Mouse (Mus musculus) olfactory bulb, adult 2 months (tissue): ENCODE data around the gene Ptprb. TPM values are rescaled to one million over a fixed set of nuclear protein-coding genes. Genes with fewer than 3 reads are reported as not detected.
A peak's percentile ranks its signal among the peaks of the same experiment; 100 is the strongest.

Experiments
- H3K27ac ChIP-seq: fragments of 200-500 bp; 2 replicates; pipeline ENCODE4 v1.5.1; 2012; ENCODE audit warnings: low read depth, low read length; ENCODE audit not compliant: insufficient read depth
- H3K4me1 ChIP-seq: fragments of 200-500 bp; 2 replicates; pipeline ENCODE4 v1.6.1; 2012; ENCODE audit warnings: low read length; ENCODE audit not compliant: control insufficient read depth, insufficient read depth
- H3K4me3 ChIP-seq: fragments of 200-500 bp; 2 replicates; pipeline ENCODE4 v1.5.1; 2012; ENCODE audit warnings: mild to moderate bottlenecking, low read depth, low read length, moderate library complexity; ENCODE audit not compliant: insufficient read depth
- CTCF ChIP-seq: fragments of 200-500 bp; IDR thresholded peaks from 2 replicates; pipeline ENCODE4 v1.5.1; 2012; ENCODE audit warnings: low read depth, mild to moderate bottlenecking, low read length, moderate library complexity; ENCODE audit not compliant: insufficient read depth
- POLR2A ChIP-seq: fragments of 200-500 bp; IDR thresholded peaks from 2 replicates; pipeline ENCODE4 v1.6.1; 2012; ENCODE audit warnings: mild to moderate bottlenecking, low read depth, low read length, moderate library complexity; ENCODE audit not compliant: insufficient read depth
- WGBS: fragments of 180-500 bp; shearing (Covaris S2); methylation state at CpG from one replicate; pipeline ENCODE4 v1.1.7; 2018; 5-methylcytosine and 5-hydroxymethylcytosine counted together
- polyA plus RNA-seq: library from polyadenylated mRNA; stranded (reverse); fragments of >200 nt; gene quantifications from 2 replicates; pipeline ENCODE4 v1.2.4, GENCODE M21; 2012; ENCODE audit warnings: low replicate concordance; ENCODE audit not compliant: missing spikeins, insufficient read depth, insufficient read length

Gene Ptprb
- polyA plus RNA-seq, 1 experiment: not detected

- Histone ChIP-seq H3K4me3 (no peak overlapping the region), H3K27ac (peak overlapping the region; percentile 41; the same call in 1 of the 2 replicates), H3K4me1 (peaks cover 8% of the 10 kb centered on the region)
- WGBS: 51% methylated on average over 7 of the region's 7 CpGs
- TF ChIP-seq POLR2A (no peak), CTCF (no peak)
These were observed 150.9 kb downstream of the Ptprb start for GRCm38 (mm10) chr10:116426176-116426575.

- 78% methylated on average over 26 of the region's 26 CpGs for WGBS
- TF ChIP-seq CTCF: no peak
- no peak for TF ChIP-seq POLR2A
- Histone ChIP-seq H3K4me1 (peaks cover 8% of the 10 kb centered on the region), H3K4me3 (no peak overlapping the region), H3K27ac (peak overlapping the region; percentile 50; the same call in 1 of the 2 replicates)
These were observed 152.9 kb downstream of the Ptprb start for GRCm38 (mm10) chr10:116428026-116428780.

- WGBS: 89% methylated on average over 7 of the region's 7 CpGs
- Histone ChIP-seq H3K27ac (no peak overlapping the region), H3K4me3 (no peak overlapping the region), H3K4me1 (peaks cover 8% of the 10 kb centered on the region; the same call in 1 of the 2 replicates)
- TF ChIP-seq CTCF (no peak), POLR2A (no peak)
These were observed 157.1 kb downstream of the Ptprb start for GRCm38 (mm10) chr10:116432421-116432820.

- WGBS: 68% methylated on average over 12 of the region's 12 CpGs
- H3K27ac ChIP-seq: no peak overlapping the region
- TF ChIP-seq CTCF (no peak), POLR2A (no peak)
- no peak overlapping the region for H3K4me3 ChIP-seq
- no peaks in the 10 kb centered on the region for H3K4me1 ChIP-seq
These were observed 160.1 kb downstream of the Ptprb start for GRCm38 (mm10) chr10:116435455-116435854.

Other genes starting within 250 kb of the Ptprb start
- gene 4933416C03Rik, start 161.6 kb upstream of the Ptprb start, polyA plus RNA-seq: not detected in 2 replicates
- gene Kcnmb4, start 198.4 kb downstream of the Ptprb start, polyA plus RNA-seq: not detected in 2 replicates